Mouse (Mus musculus): ENCODE data around the gene Slc11a2. TPM values are rescaled to one million over a fixed set of nuclear protein-coding genes. Genes with fewer than 3 reads are reported as not detected.

Gene Slc11a2
- polyA plus RNA-seq, 1 experiment = 0.62 TPM

DNA sequence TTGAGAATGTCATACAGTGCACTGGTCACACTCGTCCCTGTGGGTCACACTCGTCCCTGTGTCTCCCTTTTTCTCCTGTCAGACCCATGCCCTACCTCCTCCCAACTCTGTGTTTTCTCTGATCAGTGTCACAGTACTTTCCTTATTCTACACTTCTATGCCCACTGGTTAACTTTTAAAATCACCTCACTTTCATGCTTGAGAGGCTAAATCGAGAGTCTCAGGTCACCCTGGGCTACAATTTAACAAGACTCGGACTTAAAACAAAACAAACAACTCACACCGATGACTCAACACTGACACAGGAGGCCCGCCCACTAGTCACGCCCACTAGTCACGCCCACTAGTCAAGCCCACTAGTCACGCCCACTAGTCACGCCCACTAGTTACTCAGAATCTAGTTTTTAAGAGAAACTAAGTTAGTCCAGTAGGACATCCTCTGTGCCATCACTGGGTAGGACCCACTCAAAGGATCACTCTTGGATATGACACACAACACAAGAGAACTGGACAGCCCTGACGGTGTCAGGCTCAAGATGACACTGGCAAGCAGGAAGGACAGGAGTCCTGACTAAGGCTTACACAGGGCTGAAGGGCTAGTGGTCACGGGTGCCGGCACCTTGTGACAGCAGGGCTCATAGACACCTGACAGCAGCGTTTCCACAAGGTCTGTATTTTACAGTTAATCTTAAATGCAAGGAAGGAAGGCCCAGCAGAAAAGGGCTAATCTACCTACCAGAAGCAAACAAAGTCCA is 13.8 kb downstream of the Slc11a2 start:
- no peak for TF ChIP-seq FLI1 (IDR thresholded peaks at IDR 0.05; ENCODE audit: low read length)
- TF ChIP-seq GATA1 (IDR thresholded peaks at IDR 0.05; ENCODE audit: borderline replicate concordance, low read length) = no peak
- Histone ChIP-seq H3K9me3 (no peaks in the 10 kb centered on the region), H3K36me3 (replicated peaks; ENCODE audit: low read length) (peaks cover 47% of the 10 kb centered on the region), H3K4me1 (peaks cover 84% of the 10 kb centered on the region), H3K4me3 (replicated peaks) (peak overlapping the region; percentile 81), H3K27me3 (replicated peaks) (no peaks in the 10 kb centered on the region)

GRCm38 (mm10) chr15:100406088-100406487 is 18.8 kb downstream of the Slc11a2 start:
- TF ChIP-seq FLI1 (IDR thresholded peaks at IDR 0.05; ENCODE audit: low read length) (no peak), GATA1 (IDR thresholded peaks at IDR 0.05; ENCODE audit: borderline replicate concordance, low read length) (no peak)
- H3K36me3 ChIP-seq (replicated peaks; ENCODE audit: low read length) = peaks cover 87% of the 10 kb centered on the region
- H3K27me3 ChIP-seq (replicated peaks) = no peaks in the 10 kb centered on the region
- H3K4me3 ChIP-seq (replicated peaks) = no peak overlapping the region
- H3K9me3 ChIP-seq = no peaks in the 10 kb centered on the region
- peaks cover 64% of the 10 kb centered on the region for H3K4me1 ChIP-seq

- H3K36me3 ChIP-seq (replicated peaks; ENCODE audit: low read length) = peaks cover 91% of the 10 kb centered on the region
- TF ChIP-seq FLI1 (IDR thresholded peaks at IDR 0.05; ENCODE audit: low read length) = no peak
- TF ChIP-seq GATA1 (IDR thresholded peaks at IDR 0.05; ENCODE audit: borderline replicate concordance, low read length) = no peak
- peak overlapping the region; percentile 53 for H3K4me3 ChIP-seq (replicated peaks)
- no peaks in the 10 kb centered on the region for H3K27me3 ChIP-seq (replicated peaks)
- H3K9me3 ChIP-seq = no peaks in the 10 kb centered on the region
- peaks cover 50% of the 10 kb centered on the region for H3K4me1 ChIP-seq
These were observed 21.4 kb downstream of the Slc11a2 start for GRCm38 (mm10) chr15:100403318-100404000.

DNA sequence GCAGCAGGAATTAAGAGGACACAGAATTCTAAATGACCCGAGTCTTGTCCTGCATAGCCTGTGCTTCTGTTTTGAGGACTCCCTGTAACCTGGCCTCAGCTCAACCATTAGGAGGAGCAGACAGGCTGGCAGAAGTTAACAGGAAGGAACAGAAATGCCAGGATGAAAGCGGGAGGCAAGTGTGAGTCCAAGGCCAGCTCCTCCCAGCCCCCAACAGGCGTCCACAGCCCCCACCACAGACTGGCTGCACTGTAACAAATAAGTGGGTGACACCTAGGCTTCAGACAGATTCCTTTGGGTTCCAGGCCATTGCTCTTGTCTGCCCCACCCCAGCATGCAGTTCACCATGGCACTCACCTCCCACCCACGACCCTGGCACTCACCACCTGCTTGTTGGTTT is 22.1 kb downstream of the Slc11a2 start:
- peaks cover 43% of the 10 kb centered on the region for H3K4me1 ChIP-seq
- peaks cover 91% of the 10 kb centered on the region for H3K36me3 ChIP-seq (replicated peaks; ENCODE audit: low read length)
- TF ChIP-seq GATA1 (IDR thresholded peaks at IDR 0.05; ENCODE audit: borderline replicate concordance, low read length) = no peak
- TF ChIP-seq FLI1 (IDR thresholded peaks at IDR 0.05; ENCODE audit: low read length) = no peak
- no peaks in the 10 kb centered on the region for H3K27me3 ChIP-seq (replicated peaks)
- H3K4me3 ChIP-seq (replicated peaks) = no peak overlapping the region
- no peaks in the 10 kb centered on the region for H3K9me3 ChIP-seq

DNA sequence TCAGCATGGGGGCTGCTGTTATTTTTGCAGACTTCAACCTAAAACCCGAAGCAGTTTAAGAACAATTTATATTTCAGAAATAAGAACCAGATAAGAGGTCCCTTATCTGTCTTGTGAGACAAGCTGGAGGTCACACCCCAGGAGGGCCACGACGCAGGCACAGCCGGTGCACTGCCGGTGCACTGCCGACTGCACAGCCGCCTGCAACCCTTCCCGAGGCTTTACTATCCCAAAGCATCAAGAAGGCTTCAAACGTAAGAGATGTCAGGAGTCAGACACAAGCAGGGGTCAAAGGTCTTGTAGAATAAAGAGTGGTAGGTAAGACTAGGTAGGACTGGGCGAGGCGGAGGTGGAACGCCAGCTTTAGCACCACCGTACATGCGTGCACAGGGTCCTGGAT is 22.5 kb downstream of the Slc11a2 start:
- peaks cover 93% of the 10 kb centered on the region for H3K36me3 ChIP-seq (replicated peaks; ENCODE audit: low read length)
- no peaks in the 10 kb centered on the region for H3K27me3 ChIP-seq (replicated peaks)
- TF ChIP-seq GATA1 (IDR thresholded peaks at IDR 0.05; ENCODE audit: borderline replicate concordance, low read length) = no peak
- no peak for TF ChIP-seq FLI1 (IDR thresholded peaks at IDR 0.05; ENCODE audit: low read length)
- H3K4me1 ChIP-seq = peaks cover 41% of the 10 kb centered on the region
- no peaks in the 10 kb centered on the region for H3K9me3 ChIP-seq
- H3K4me3 ChIP-seq (replicated peaks) = no peak overlapping the region

GRCm38 (mm10) chr15:100401811-100402210 is 23.1 kb downstream of the Slc11a2 start:
- Histone ChIP-seq H3K4me1 (peaks cover 36% of the 10 kb centered on the region), H3K9me3 (no peaks in the 10 kb centered on the region), H3K36me3 (replicated peaks; ENCODE audit: low read length) (peaks cover 95% of the 10 kb centered on the region)

DNA sequence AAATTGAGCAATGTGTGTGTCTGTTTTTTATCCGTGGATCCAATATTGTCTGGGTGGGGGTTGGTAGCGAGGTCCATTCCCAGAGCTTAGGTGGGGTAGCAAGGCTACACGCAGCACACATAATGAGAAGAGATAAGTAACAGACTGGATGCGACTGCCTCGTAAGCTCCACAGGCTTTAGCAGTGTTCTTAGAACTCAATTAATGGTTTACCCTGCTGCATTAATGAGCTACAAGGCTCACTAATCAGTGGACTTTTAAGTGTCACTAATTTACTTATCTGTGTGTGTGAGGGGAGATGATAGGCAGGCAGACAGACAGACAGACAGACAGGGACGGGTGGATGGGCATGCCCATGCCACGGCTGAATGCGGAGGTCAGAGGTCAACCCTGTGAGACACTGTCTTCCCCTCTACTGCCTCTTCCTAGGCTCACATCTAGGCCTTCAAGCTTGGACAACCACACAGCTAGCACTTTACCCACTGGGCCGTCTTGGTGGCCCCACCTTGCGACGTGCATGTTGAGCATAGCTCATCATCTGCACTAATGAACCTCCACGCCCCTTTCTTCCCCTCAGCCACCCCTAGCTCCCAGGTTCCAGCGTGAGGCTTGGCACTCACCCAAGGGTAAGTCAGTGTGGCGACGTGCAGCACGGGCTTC is 24.2 kb downstream of the Slc11a2 start:
- H3K4me3 ChIP-seq (replicated peaks) = no peak overlapping the region
- no peaks in the 10 kb centered on the region for H3K27me3 ChIP-seq (replicated peaks)
- no peaks in the 10 kb centered on the region for H3K9me3 ChIP-seq
- TF ChIP-seq GATA1 (IDR thresholded peaks at IDR 0.05; ENCODE audit: borderline replicate concordance, low read length) (no peak), FLI1 (IDR thresholded peaks at IDR 0.05; ENCODE audit: low read length) (no peak)
- peaks cover 100% of the 10 kb centered on the region for H3K36me3 ChIP-seq (replicated peaks; ENCODE audit: low read length)
- H3K4me1 ChIP-seq = peaks cover 31% of the 10 kb centered on the region

More at GRCm38 (mm10) chr15:100401811-100402210, 23.1 kb downstream of the Slc11a2 start:
- H3K27me3 ChIP-seq (replicated peaks) = no peaks in the 10 kb centered on the region
- TF ChIP-seq FLI1 (IDR thresholded peaks at IDR 0.05; ENCODE audit: low read length) = no peak
- TF ChIP-seq GATA1 (IDR thresholded peaks at IDR 0.05; ENCODE audit: borderline replicate concordance, low read length) = no peak
- no peak overlapping the region for H3K4me3 ChIP-seq (replicated peaks)

DNA sequence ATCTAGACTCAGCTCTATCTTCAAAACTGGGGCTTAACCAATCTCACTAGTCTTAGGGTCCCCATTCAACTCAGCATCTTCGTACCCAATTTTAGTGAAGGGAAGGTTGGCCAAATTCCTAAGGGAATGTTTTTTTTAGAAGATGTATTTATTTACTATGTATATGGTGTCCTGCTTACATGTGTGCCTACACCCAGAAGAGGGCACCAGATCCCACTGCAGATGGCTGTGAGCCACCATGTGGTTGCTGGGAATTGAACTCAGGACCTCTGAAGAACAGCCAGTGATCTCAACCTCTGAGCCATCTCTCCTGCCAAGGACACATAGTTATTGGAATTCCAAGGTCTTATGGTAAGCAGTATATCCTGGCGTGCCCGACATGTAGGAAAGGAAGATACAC is 29.3 kb downstream of the Slc11a2 start:
- peak overlapping the region; percentile 30 for H3K4me3 ChIP-seq (replicated peaks)
- H3K9me3 ChIP-seq = no peaks in the 10 kb centered on the region
- no peak for TF ChIP-seq FLI1 (IDR thresholded peaks at IDR 0.05; ENCODE audit: low read length)
- TF ChIP-seq GATA1 (IDR thresholded peaks at IDR 0.05; ENCODE audit: borderline replicate concordance, low read length) = no peak
- H3K36me3 ChIP-seq (replicated peaks; ENCODE audit: low read length) = peaks cover 85% of the 10 kb centered on the region
- H3K4me1 ChIP-seq = peaks cover 34% of the 10 kb centered on the region
- no peaks in the 10 kb centered on the region for H3K27me3 ChIP-seq (replicated peaks)

- Histone ChIP-seq H3K4me3 (replicated peaks) (no peak overlapping the region), H3K27me3 (replicated peaks) (no peaks in the 10 kb centered on the region), H3K9me3 (no peaks in the 10 kb centered on the region), H3K36me3 (replicated peaks; ENCODE audit: low read length) (peaks cover 63% of the 10 kb centered on the region), H3K4me1 (peaks cover 33% of the 10 kb centered on the region)
- TF ChIP-seq GATA1 (IDR thresholded peaks at IDR 0.05; ENCODE audit: borderline replicate concordance, low read length) (no peak), FLI1 (IDR thresholded peaks at IDR 0.05; ENCODE audit: low read length) (no peak)
These were observed 31.9 kb downstream of the Slc11a2 start for GRCm38 (mm10) chr15:100393016-100393415.

DNA sequence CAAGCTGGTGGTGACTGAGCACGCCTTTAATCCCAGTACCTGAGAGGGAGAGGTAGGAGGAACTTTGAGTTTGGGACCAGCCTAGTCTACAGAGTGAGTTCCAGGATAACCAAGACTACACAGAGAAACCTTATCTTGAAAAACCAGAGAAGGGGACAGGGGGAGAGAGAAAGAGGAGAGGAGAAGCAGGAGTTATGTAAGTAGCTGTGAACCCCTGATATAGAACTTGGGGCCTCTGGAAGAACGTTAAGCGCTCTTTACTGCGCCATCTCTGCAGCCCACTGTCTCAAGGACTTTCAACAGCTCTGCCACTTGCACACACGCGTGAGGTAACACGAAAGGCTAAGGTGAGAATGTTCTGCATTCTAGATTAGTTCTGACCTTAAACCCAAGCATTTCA is 33.3 kb downstream of the Slc11a2 start:
- H3K36me3 ChIP-seq (replicated peaks; ENCODE audit: low read length) = peaks cover 51% of the 10 kb centered on the region
- no peaks in the 10 kb centered on the region for H3K27me3 ChIP-seq (replicated peaks)
- TF ChIP-seq FLI1 (IDR thresholded peaks at IDR 0.05; ENCODE audit: low read length) (no peak), GATA1 (IDR thresholded peaks at IDR 0.05; ENCODE audit: borderline replicate concordance, low read length) (no peak)
- H3K9me3 ChIP-seq = no peaks in the 10 kb centered on the region
- H3K4me3 ChIP-seq (replicated peaks) = no peak overlapping the region
- H3K4me1 ChIP-seq = peaks cover 30% of the 10 kb centered on the region
